Mouse (Mus musculus): ENCODE data around the gene Kif1b. TPM values are rescaled to one million over a fixed set of nuclear protein-coding genes. Genes with fewer than 3 reads are reported as not detected.

Gene Kif1b
- 15.2 and 18.1 TPM in 2 replicates for polyA plus RNA-seq (2015; fragmentation: Nextera tagmentation; extraction: Ambion mirVana)

GRCm38 (mm10) chr4:149307596-149308490 is at the start of gene Kif1b:
TSS of gene Kif1b (minus strand) at chr4:149307693.
- H3K4me3 ChIP-seq (ENCODE audit: low read depth, low read length): peak within 1 kb of the TSS; percentile 97

GRCm38 (mm10) chr4:149354671-149355070 is 47.2 kb upstream of the Kif1b start:
- no peak for ATAC-seq
- 86% methylated on average over 8 of the region's 8 CpGs for WGBS

More at GRCm38 (mm10) chr4:149307596-149308490, at the start of gene Kif1b:
- Histone ChIP-seq H3K27ac (ENCODE audit: low read depth, low read length) (peak within 1 kb of the TSS; percentile 90), H3K4me1 (replicated peaks; ENCODE audit: control insufficient read depth, insufficient read depth, low read length) (0 out of 2 replicates have a peak, but pooled peaks cover 4% of the 10 kb centered on the region), H3K9ac (ENCODE audit: low read depth, low read length) (peak within 1 kb of the TSS; percentile 93), H3K9me3 (ENCODE audit: control insufficient read depth) (no peaks in the 10 kb centered on the region), H3K36me3 (ENCODE audit: control insufficient read depth, insufficient read depth) (no peaks in the 10 kb centered on the region), H3K4me2 (replicated peaks; ENCODE audit: low read depth) (peak within 1 kb of the TSS; percentile 95), H3K27me3 (replicated peaks; ENCODE audit: control insufficient read depth, insufficient read depth, low read length) (no peaks in the 10 kb centered on the region)
- ATAC-seq: peak; percentile 99
- peak; percentile 99 for TF ChIP-seq CTCF (IDR thresholded peaks at IDR 0.05; ENCODE audit: low read depth)
- under 1% methylated on average over 79 of the region's 79 CpGs for WGBS

GRCm38 (mm10) chr4:149351596-149352150 is 44.2 kb upstream of the Kif1b start:
- WGBS: 80% methylated on average over 8 of the region's 8 CpGs
- TF ChIP-seq CTCF (IDR thresholded peaks at IDR 0.05; ENCODE audit: low read depth): no peak
- 0 out of 2 replicates have a peak, but pooled peaks have one; percentile 19 for ATAC-seq
- Histone ChIP-seq H3K4me2 (replicated peaks; ENCODE audit: low read depth) (no peak overlapping the region), H3K4me1 (replicated peaks; ENCODE audit: control insufficient read depth, insufficient read depth, low read length) (no peaks in the 10 kb centered on the region), H3K27ac (ENCODE audit: low read depth, low read length) (peak overlapping the region; percentile 41), H3K27me3 (replicated peaks; ENCODE audit: control insufficient read depth, insufficient read depth, low read length) (no peaks in the 10 kb centered on the region), H3K9me3 (ENCODE audit: control insufficient read depth) (no peaks in the 10 kb centered on the region), H3K36me3 (ENCODE audit: control insufficient read depth, insufficient read depth) (peaks cover 94% of the 10 kb centered on the region), H3K9ac (ENCODE audit: low read depth, low read length) (no peak overlapping the region), H3K4me3 (ENCODE audit: low read depth, low read length) (no peak overlapping the region)

More at GRCm38 (mm10) chr4:149354671-149355070, 47.2 kb upstream of the Kif1b start:
- TF ChIP-seq CTCF (IDR thresholded peaks at IDR 0.05; ENCODE audit: low read depth): no peak
- no peaks in the 10 kb centered on the region for H3K27me3 ChIP-seq (replicated peaks; ENCODE audit: control insufficient read depth, insufficient read depth, low read length)
- no peak overlapping the region for H3K9ac ChIP-seq (ENCODE audit: low read depth, low read length)
- no peak overlapping the region for H3K4me3 ChIP-seq (ENCODE audit: low read depth, low read length)
- peaks cover 94% of the 10 kb centered on the region for H3K36me3 ChIP-seq (ENCODE audit: control insufficient read depth, insufficient read depth)
- no peak overlapping the region for H3K4me2 ChIP-seq (replicated peaks; ENCODE audit: low read depth)
- H3K27ac ChIP-seq (ENCODE audit: low read depth, low read length): no peak overlapping the region
- no peaks in the 10 kb centered on the region for H3K4me1 ChIP-seq (replicated peaks; ENCODE audit: control insufficient read depth, insufficient read depth, low read length)
- no peaks in the 10 kb centered on the region for H3K9me3 ChIP-seq (ENCODE audit: control insufficient read depth)

GRCm38 (mm10) chr4:149348963-149349362 is 41.5 kb upstream of the Kif1b start:
- 77% methylated on average over 5 of the region's 5 CpGs for WGBS
- H3K4me1 ChIP-seq (replicated peaks; ENCODE audit: control insufficient read depth, insufficient read depth, low read length): no peaks in the 10 kb centered on the region
- no peak overlapping the region for H3K27ac ChIP-seq (ENCODE audit: low read depth, low read length)
- H3K36me3 ChIP-seq (ENCODE audit: control insufficient read depth, insufficient read depth): peaks cover 96% of the 10 kb centered on the region
- H3K9me3 ChIP-seq (ENCODE audit: control insufficient read depth): no peaks in the 10 kb centered on the region
- ATAC-seq: no peak
- TF ChIP-seq CTCF (IDR thresholded peaks at IDR 0.05; ENCODE audit: low read depth): peak; percentile 57
- no peak overlapping the region for H3K4me2 ChIP-seq (replicated peaks; ENCODE audit: low read depth)
- H3K4me3 ChIP-seq (ENCODE audit: low read depth, low read length): no peak overlapping the region
- no peak overlapping the region for H3K9ac ChIP-seq (ENCODE audit: low read depth, low read length)
- no peaks in the 10 kb centered on the region for H3K27me3 ChIP-seq (replicated peaks; ENCODE audit: control insufficient read depth, insufficient read depth, low read length)

- Histone ChIP-seq H3K4me3 (ENCODE audit: low read depth, low read length) (no peak overlapping the region), H3K9me3 (ENCODE audit: control insufficient read depth) (no peaks in the 10 kb centered on the region), H3K4me2 (replicated peaks; ENCODE audit: low read depth) (no peak overlapping the region), H3K36me3 (ENCODE audit: control insufficient read depth, insufficient read depth) (peaks cover 95% of the 10 kb centered on the region), H3K9ac (ENCODE audit: low read depth, low read length) (no peak overlapping the region), H3K4me1 (replicated peaks; ENCODE audit: control insufficient read depth, insufficient read depth, low read length) (no peaks in the 10 kb centered on the region), H3K27me3 (replicated peaks; ENCODE audit: control insufficient read depth, insufficient read depth, low read length) (no peaks in the 10 kb centered on the region), H3K27ac (ENCODE audit: low read depth, low read length) (no peak overlapping the region)
- WGBS: 83% methylated on average over 5 of the region's 5 CpGs
- ATAC-seq: no peak
- TF ChIP-seq CTCF (IDR thresholded peaks at IDR 0.05; ENCODE audit: low read depth): no peak
Observed at GRCm38 (mm10) chr4:149345873-149346272, 38.4 kb upstream of the Kif1b start.

- WGBS: 81% methylated on average over 8 of the region's 8 CpGs
- Histone ChIP-seq H3K9me3 (ENCODE audit: control insufficient read depth) (no peaks in the 10 kb centered on the region), H3K36me3 (ENCODE audit: control insufficient read depth, insufficient read depth) (peaks cover 92% of the 10 kb centered on the region), H3K27me3 (replicated peaks; ENCODE audit: control insufficient read depth, insufficient read depth, low read length) (no peaks in the 10 kb centered on the region), H3K27ac (ENCODE audit: low read depth, low read length) (no peak overlapping the region), H3K4me1 (replicated peaks; ENCODE audit: control insufficient read depth, insufficient read depth, low read length) (no peaks in the 10 kb centered on the region), H3K4me2 (replicated peaks; ENCODE audit: low read depth) (no peak overlapping the region), H3K4me3 (ENCODE audit: low read depth, low read length) (no peak overlapping the region), H3K9ac (ENCODE audit: low read depth, low read length) (no peak overlapping the region)
- TF ChIP-seq CTCF (IDR thresholded peaks at IDR 0.05; ENCODE audit: low read depth): no peak
- no peak for ATAC-seq
Observed at GRCm38 (mm10) chr4:149344311-149344710, 36.8 kb upstream of the Kif1b start.

Measured in intestine, postnatal 0 days (tissue).